Mouse (Mus musculus) urinary bladder, postnatal 14 days (tissue): Measurements from ENCODE around the gene Gfpt1.

Experiments
- DNase-seq: peaks from one replicate; pipeline ENCODE4 v3.0.0; 2021; ENCODE audit warnings: low spot score

The Gfpt1 gene

GRCm38 (mm10) chr6:87139796-87140553 lies 97.3 kb downstream of the Gfpt1 start:
- DNase-seq = no peak
